Mouse (Mus musculus): ENCODE measurements around the gene Prkn. TPM values are rescaled to one million over a fixed set of nuclear protein-coding genes. Genes with fewer than 3 reads are reported as not detected.

The Prkn gene
- total RNA-seq, 2 experiments from 2014 or later = 0.85 to 1.9 TPM

GRCm38 (mm10) chr17:11767301-11767700 is 927.1 kb downstream of the Prkn start:
- ATAC-seq (replicated peaks; ENCODE audit: low FRiP score, poor library complexity, severe bottlenecking) = no peak

DNA sequence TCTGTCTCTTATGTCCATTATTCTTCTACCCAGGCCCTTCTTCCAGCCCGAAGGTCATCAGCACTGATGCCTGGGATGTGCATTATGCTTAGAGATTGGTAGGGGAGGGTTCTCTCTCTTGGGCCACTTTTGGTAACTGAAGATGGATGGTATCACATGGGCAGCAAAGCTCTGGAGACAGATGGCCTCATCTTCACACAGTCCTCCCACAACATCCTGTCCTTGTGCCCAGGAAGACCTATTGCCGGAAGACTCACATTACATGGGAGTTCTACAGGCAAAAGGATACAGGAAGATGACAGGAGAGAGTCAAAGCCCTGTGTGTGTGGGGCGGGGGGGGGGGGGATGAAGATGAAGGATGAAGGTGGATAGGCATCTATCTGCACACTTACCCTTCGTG is 928.2 kb downstream of the Prkn start:
- no peak for ATAC-seq (replicated peaks; ENCODE audit: low FRiP score, poor library complexity, severe bottlenecking)

- ATAC-seq (replicated peaks; ENCODE audit: low FRiP score, poor library complexity, severe bottlenecking) = no peak
Observed at GRCm38 (mm10) chr17:11768971-11769370, 928.8 kb downstream of the Prkn start.

DNA sequence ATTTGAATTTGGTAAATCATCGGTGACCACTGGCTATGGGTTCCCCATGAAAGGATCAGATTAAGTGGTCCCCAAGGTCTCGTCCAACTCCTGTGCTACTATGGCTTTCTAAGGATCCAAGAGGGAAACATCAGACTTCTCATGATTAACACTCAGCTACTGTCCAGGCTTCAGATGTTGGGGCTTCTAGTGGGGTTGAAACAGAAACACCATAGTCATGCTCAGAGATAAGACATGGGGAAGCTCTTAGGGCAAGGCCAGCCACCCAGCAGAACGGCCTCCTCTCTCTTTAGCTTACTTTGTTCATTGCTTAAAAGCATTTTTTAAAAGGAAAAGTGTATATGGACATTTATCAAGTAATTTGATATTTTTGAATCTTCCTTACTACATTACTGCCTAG is 929.3 kb downstream of the Prkn start:
- ATAC-seq (replicated peaks; ENCODE audit: low FRiP score, poor library complexity, severe bottlenecking) = no peak

- ATAC-seq (replicated peaks; ENCODE audit: low FRiP score, poor library complexity, severe bottlenecking) = no peak
Observed at GRCm38 (mm10) chr17:11779547-11779946, 939.4 kb downstream of the Prkn start.

GRCm38 (mm10) chr17:11780005-11780404 is 939.8 kb downstream of the Prkn start:
- ATAC-seq (replicated peaks; ENCODE audit: low FRiP score, poor library complexity, severe bottlenecking) = no peak

DNA sequence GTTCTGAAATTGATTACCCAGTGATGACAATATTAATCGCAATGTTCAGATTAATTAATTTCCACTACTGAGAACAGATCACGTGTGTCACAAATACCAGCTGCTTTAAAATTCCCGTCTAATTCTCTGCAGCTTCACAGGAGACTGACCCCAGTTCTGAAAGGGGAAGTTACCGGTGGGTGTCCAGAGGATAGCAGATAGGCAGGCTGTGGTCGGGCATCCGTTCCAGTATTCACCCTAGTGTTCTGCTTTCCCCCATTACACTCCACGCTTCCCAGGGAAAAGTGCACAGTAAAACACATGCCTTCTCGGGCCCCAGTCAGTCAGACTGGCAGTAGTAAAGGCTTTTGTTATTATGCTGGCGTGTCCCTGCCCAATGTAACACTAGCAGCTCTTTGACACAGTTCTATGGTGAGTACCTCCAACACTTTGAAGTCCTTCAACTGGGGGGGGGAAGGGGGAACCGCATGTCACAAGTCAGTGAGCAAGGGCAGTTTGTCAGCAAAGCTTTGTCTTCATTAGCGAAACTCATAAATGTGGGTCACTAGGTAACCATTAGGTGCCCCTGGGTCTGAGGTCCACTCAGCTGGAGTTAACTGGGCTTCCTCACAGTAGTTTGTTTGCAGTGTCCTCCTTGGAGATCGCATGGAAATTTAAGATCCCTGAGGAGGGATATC is 940.8 kb downstream of the Prkn start:
- ATAC-seq (replicated peaks; ENCODE audit: low FRiP score, poor library complexity, severe bottlenecking) = no peak

GRCm38 (mm10) chr17:11788270-11788936 is 948.2 kb downstream of the Prkn start:
- no peak for ATAC-seq (replicated peaks; ENCODE audit: low FRiP score, poor library complexity, severe bottlenecking)

- no peak for ATAC-seq (replicated peaks; ENCODE audit: low FRiP score, poor library complexity, severe bottlenecking)
Observed at GRCm38 (mm10) chr17:11795979-11796378, 955.8 kb downstream of the Prkn start.

GRCm38 (mm10) chr17:11801226-11801625 is 961.0 kb downstream of the Prkn start:
- no peak for ATAC-seq (replicated peaks; ENCODE audit: low FRiP score, poor library complexity, severe bottlenecking)

GRCm38 (mm10) chr17:11807280-11807679 is 967.1 kb downstream of the Prkn start:
- ATAC-seq (replicated peaks; ENCODE audit: low FRiP score, poor library complexity, severe bottlenecking) = no peak

- no peak for ATAC-seq (replicated peaks; ENCODE audit: low FRiP score, poor library complexity, severe bottlenecking)
Observed at GRCm38 (mm10) chr17:11817886-11818285, 977.7 kb downstream of the Prkn start.

DNA sequence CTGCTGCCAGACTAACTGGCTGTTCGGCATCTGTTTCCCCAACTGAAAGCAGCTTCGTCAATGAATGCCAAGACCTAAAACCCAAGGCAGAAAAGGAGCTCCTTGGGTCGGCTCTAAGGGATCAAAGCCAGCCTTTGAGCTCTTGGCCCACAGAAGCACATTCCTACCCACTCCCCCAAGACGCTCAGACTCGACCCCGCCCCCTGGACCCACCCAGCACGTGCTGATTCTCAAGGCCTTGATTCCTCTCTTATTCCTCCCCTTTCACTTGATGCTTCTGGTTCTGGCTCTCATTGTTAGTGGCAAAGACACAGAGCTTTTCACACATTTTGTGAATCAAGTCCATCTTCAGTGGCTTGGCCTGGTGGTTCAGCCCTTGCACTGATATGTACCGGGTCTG is 979.3 kb downstream of the Prkn start:
- no peak for ATAC-seq (replicated peaks; ENCODE audit: low FRiP score, poor library complexity, severe bottlenecking)

DNA sequence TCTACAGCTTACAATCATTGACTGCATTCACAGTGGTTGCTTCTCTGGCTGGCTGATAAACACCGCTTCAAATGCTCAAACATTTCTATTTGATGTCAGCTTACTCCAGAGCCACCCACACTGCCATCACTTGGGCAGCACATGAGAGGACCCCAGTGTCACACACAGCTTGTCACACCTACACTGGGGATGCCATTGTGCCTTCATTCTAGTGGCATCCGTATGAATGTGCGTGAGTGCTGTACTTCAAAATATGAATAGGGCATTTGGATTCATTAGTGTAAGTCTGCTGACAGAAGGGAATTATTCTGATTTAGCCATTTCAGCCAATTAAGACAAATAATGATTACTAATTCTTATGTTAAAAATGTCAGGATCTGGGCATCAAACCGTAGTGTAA is 980.6 kb downstream of the Prkn start:
- no peak for ATAC-seq (replicated peaks; ENCODE audit: low FRiP score, poor library complexity, severe bottlenecking)

DNA sequence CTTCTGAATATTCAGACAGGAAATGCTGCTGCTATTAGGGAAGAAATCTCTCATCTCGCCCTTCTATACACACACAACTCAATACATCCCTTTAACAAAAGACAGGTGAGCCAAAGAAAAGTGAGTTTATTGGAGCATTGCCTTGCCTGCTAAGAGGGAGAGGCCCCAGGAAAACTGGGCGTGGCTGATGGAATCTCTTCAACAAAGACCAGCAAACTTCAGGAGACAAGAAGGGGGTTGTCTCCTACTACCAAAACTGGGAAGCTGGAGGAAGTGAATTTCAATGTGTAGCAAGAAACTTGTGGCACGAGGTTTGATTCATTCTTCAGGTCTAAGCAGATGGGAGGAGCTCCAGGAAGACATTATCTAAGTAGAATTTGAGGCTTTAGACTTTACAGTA is 989.3 kb downstream of the Prkn start:
- no peak for ATAC-seq (replicated peaks; ENCODE audit: low FRiP score, poor library complexity, severe bottlenecking)

- no peak for ATAC-seq (replicated peaks; ENCODE audit: low FRiP score, poor library complexity, severe bottlenecking)
Observed at GRCm38 (mm10) chr17:11837121-11837520, 996.9 kb downstream of the Prkn start.

DNA sequence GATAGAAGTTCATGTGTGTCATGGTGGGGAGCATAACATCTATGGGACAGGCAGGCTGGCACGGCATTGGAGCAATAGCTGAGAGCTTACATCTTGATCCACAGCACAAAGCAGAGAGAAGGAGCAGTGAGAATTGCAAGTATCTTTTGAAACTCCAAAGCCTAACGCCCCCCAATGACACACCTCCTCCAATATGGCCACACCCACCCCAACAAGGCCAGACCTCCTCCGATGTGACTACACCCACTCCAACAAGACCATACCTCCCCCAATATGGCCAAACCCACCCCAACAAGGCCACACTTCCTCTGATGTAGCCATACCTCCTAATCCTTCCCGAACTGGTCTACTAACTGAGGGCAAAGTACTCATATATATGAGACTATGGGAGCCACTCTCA is 1004.3 kb downstream of the Prkn start:
- ATAC-seq (replicated peaks; ENCODE audit: low FRiP score, poor library complexity, severe bottlenecking) = no peak

DNA sequence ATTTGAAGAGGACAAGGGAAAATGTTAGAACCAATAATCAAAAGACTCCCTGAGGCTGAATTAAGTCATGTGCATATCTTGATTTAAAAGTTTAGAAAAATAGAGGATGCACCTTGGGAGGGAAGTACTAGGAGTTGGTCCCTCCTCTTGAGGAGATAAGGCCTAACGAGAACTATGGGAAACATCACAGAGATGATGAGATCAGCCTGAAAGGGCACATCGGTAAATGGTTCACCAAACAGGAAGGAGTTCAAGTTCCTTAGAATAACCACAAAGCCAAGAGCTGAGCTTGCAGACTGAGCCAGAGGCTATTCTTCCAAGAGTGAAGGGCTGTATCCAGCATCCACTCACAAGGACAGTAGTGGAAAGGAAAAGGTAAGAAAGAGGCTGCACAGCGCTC is 1004.8 kb downstream of the Prkn start:
- no peak for ATAC-seq (replicated peaks; ENCODE audit: low FRiP score, poor library complexity, severe bottlenecking)

DNA sequence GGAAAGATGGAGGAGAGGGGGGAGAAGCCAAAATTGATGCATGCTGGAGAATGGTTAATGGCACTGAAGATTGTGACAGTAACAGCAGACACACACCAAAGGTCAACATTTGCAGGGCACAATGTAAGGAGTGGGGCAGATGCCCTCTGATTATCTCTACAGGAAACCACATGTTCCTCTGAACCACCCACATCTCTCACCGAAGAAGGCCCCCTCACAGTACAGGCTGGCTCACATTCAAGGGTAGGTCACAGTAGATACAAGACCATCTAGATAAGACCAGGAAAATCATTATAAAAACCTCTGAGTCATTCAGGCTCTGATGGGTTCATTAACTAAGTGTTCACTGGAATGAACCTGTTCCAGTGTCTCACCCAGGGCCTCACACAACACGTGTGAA is 1005.3 kb downstream of the Prkn start:
- ATAC-seq (replicated peaks; ENCODE audit: low FRiP score, poor library complexity, severe bottlenecking) = no peak

DNA sequence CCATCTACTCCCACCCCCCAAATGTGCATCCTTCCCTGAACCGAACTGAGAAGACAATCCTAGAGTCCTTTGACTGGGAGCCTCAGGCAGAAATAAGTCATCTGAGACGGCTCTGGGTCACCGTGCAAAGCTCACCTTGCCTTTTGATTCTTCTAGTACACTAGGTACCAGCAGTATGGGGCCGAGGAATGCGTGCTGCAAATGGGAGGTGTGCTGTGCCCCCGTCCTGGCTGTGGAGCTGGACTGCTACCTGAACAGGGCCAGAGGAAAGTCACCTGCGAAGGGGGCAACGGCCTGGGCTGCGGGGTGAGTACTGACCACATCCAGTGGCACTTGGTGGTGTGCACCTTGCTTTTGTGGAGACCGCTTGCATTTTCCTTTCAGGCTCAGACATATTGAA is 1014.4 kb downstream of the Prkn start:
- ATAC-seq (replicated peaks; ENCODE audit: low FRiP score, poor library complexity, severe bottlenecking) = no peak

DNA sequence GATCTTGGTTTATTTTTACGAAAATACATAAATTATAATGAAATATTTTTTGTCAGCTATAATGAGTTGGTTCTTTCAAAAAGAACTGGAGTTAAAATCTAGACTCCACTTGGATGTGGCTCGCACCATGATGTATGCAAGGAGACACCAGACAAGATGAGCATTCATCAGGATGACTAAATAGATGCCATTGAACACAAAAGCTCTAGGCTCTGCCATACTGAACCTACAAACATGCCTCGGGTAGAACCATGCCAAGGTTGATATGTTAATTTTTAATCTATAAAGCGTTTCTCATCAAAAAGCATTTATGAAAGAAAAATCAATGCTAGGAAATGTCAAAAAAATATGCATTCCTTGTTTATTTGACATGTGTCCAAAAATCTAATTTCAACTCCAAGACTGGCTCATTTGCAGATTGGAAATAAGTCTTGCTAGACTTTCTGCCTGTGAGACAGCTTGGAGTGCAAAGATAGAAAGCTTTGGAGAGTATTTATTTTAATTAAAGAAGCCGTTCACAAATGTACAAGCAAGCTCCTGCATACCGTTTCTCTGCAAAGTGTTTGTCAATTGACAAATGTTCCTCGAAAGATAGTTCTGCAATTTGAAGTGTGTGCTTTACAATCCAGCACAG is 1018.7 kb downstream of the Prkn start:
- ATAC-seq (replicated peaks; ENCODE audit: low FRiP score, poor library complexity, severe bottlenecking) = no peak
